Mouse (Mus musculus): ENCODE results near the gene Faxc.

Gene Faxc

GRCm38 (mm10) chr4:21930971-21931771 lies at the start of gene Faxc:
Faxc (plus strand) TSS chr4:21931329.
- DNase-seq (ENCODE audit: low spot score), result peak; percentile 75

- no peak for DNase-seq (ENCODE audit: low spot score)
These were observed 48.3 kb upstream of the Faxc start for GRCm38 (mm10) chr4:21882806-21883205.

GRCm38 (mm10) chr4:21885831-21886230 lies 45.3 kb upstream of the Faxc start:
- no peak for DNase-seq (ENCODE audit: low spot score)

GRCm38 (mm10) chr4:21931772-21932630 lies 872 bp downstream of the Faxc start:
- peak; percentile 59 for DNase-seq (ENCODE audit: low spot score)

- DNase-seq (ENCODE audit: low spot score), result no peak
These were observed 4.2 kb downstream of the Faxc start for GRCm38 (mm10) chr4:21935378-21935777.

GRCm38 (mm10) chr4:21936424-21936823 lies 5.3 kb downstream of the Faxc start:
- DNase-seq (ENCODE audit: low spot score), result no peak

GRCm38 (mm10) chr4:21937890-21938289 lies 6.8 kb downstream of the Faxc start:
- no peak for DNase-seq (ENCODE audit: low spot score)

GRCm38 (mm10) chr4:21944672-21945071 lies 13.5 kb downstream of the Faxc start:
- no peak for DNase-seq (ENCODE audit: low spot score)

- peak; percentile 68 for DNase-seq (ENCODE audit: low spot score)
These were observed 20.3 kb downstream of the Faxc start for GRCm38 (mm10) chr4:21951444-21951843.

- no peak for DNase-seq (ENCODE audit: low spot score)
These were observed 21.1 kb downstream of the Faxc start for GRCm38 (mm10) chr4:21952255-21952654.

- DNase-seq (ENCODE audit: low spot score), result peak; percentile 80
These were observed 26.6 kb downstream of the Faxc start for GRCm38 (mm10) chr4:21957570-21958321.

- no peak for DNase-seq (ENCODE audit: low spot score)
These were observed 40.8 kb downstream of the Faxc start for GRCm38 (mm10) chr4:21971949-21972348.

- DNase-seq (ENCODE audit: low spot score), result no peak
These were observed 43.0 kb downstream of the Faxc start for GRCm38 (mm10) chr4:21974126-21974525.

- no peak for DNase-seq (ENCODE audit: low spot score)
These were observed 49.3 kb downstream of the Faxc start for GRCm38 (mm10) chr4:21980471-21980870.

- DNase-seq (ENCODE audit: low spot score), result no peak
These were observed 51.3 kb downstream of the Faxc start for GRCm38 (mm10) chr4:21982449-21982848.

GRCm38 (mm10) chr4:21986857-21987256 lies 55.7 kb downstream of the Faxc start:
- DNase-seq (ENCODE audit: low spot score), result no peak

- no peak for DNase-seq (ENCODE audit: low spot score)
These were observed 56.3 kb downstream of the Faxc start for GRCm38 (mm10) chr4:21987460-21987859.

- no peak for DNase-seq (ENCODE audit: low spot score)
These were observed 58.5 kb downstream of the Faxc start for GRCm38 (mm10) chr4:21989571-21990091.

GRCm38 (mm10) chr4:21990580-21991235 lies 59.6 kb downstream of the Faxc start:
- DNase-seq (ENCODE audit: low spot score), result peak; percentile 70

- DNase-seq (ENCODE audit: low spot score), result peak; percentile 90
These were observed 86.7 kb downstream of the Faxc start for GRCm38 (mm10) chr4:22017656-22018379.

- no peak for DNase-seq (ENCODE audit: low spot score)
These were observed 87.3 kb downstream of the Faxc start for GRCm38 (mm10) chr4:22018414-22018813.
